Mouse (Mus musculus) lung, embryonic 14.5 days (tissue): Measurements from ENCODE around the gene A230050P20Rik. TPM values are rescaled to one million over a fixed set of nuclear protein-coding genes. Genes with fewer than 3 reads are reported as not detected.

Experiments used
- ATAC-seq: fragments of 200-750 bp; cut with Nextera tagmentation; 2 replicates; pipeline ENCODE4 v1.8.0; 2017; ENCODE audit warnings: mild to moderate bottlenecking, moderate TSS enrichment, moderate library complexity; ENCODE audit not compliant: insufficient read depth
- DNase-seq: peaks from one replicate; pipeline ENCODE4 v3.0.0-alpha.2; 2015
- H3K27ac ChIP-seq: fragments of 300-500 bp; sonication (generic); 2 replicates; pipeline ENCODE4 v1.5.1; 2014; ENCODE audit warnings: low read depth, mild to moderate bottlenecking, moderate library complexity
- H3K27me3 ChIP-seq: fragments of 300-500 bp; sonication (generic); 2 replicates; pipeline ENCODE4 v1.6.1; 2014; ENCODE audit warnings: low read length, control low read depth; ENCODE audit not compliant: insufficient read depth
- H3K36me3 ChIP-seq: fragments of 300-500 bp; sonication (generic); 2 replicates; pipeline ENCODE4 v1.6.1; 2014; ENCODE audit warnings: control low read depth; ENCODE audit not compliant: insufficient read depth
- H3K4me1 ChIP-seq: fragments of 300-500 bp; sonication (generic); 2 replicates; pipeline ENCODE4 v1.6.1; 2014; ENCODE audit warnings: antibody characterized with exemption, control low read depth; ENCODE audit not compliant: insufficient read depth
- H3K4me2 ChIP-seq: fragments of 300-500 bp; sonication (generic); 2 replicates; pipeline ENCODE4 v1.6.1; 2014; ENCODE audit warnings: mild to moderate bottlenecking
- H3K4me3 ChIP-seq: fragments of 300-500 bp; sonication (generic); 2 replicates; pipeline ENCODE4 v1.5.1; 2014; ENCODE audit warnings: low read depth, low read length
- H3K9ac ChIP-seq: fragments of 300-500 bp; sonication (generic); 2 replicates; pipeline ENCODE4 v1.6.1; 2014
- H3K9me3 ChIP-seq: fragments of 300-500 bp; sonication (generic); 2 replicates; pipeline ENCODE4 v1.6.1; 2016; ENCODE audit warnings: low read depth, low read length, control low read depth
- CTCF ChIP-seq: IDR thresholded peaks from 2 replicates; pipeline ENCODE4 v1.5.1; 2016; ENCODE audit warnings: antibody characterized with exemption, low read depth
- WGBS: fragments of 180-500 bp; shearing (Covaris S2); extraction: QIAGEN DNeasy Blood & Tissue Kit; methylation state at CpG from one replicate; pipeline ENCODE4 v1.1.7; 2014; 5-methylcytosine and 5-hydroxymethylcytosine counted together
- microRNA-seq: library from miRNA; unstranded; fragments of <30 nt; microRNA quantifications from one replicate; pipeline ENCODE4, GENCODE M21; 2016; ENCODE audit warnings: borderline number of aligned reads
- polyA plus RNA-seq: library from polyadenylated mRNA; unstranded; fragments of >200 nt; fragmentation: Nextera tagmentation; extraction: Ambion mirVana; gene quantifications from 2 replicates; pipeline ENCODE4 v1.2.1, GENCODE M21; 2014

The A230050P20Rik gene
- polyA plus RNA-seq, 1 experiment from 2014 or later: 9.4 TPM

- WGBS: 4% methylated on average over 38 of the region's 39 CpGs
- ATAC-seq (peak; percentile 64), DNase-seq (no peak)
- Histone ChIP-seq H3K4me2 (peak overlapping the region; percentile 97), H3K27ac (peak overlapping the region; percentile 63), H3K27me3 (no peaks in the 10 kb centered on the region), H3K9ac (peak overlapping the region; percentile 94), H3K36me3 (peaks cover 40% of the 10 kb centered on the region), H3K4me3 (peak overlapping the region; percentile 100), H3K4me1 (no peaks in the 10 kb centered on the region), H3K9me3 (no peaks in the 10 kb centered on the region)
- no peak for TF ChIP-seq CTCF
Observed at GRCm38 (mm10) chr9:20897736-20898510, 29.5 kb downstream of the A230050P20Rik start.

GRCm38 (mm10) chr9:20898511-20899073 is 30.1 kb downstream of the A230050P20Rik start, which contains the start of gene Eif3g:
Gene Eif3g, minus strand, starts transcription at chr9:20898623.
- Histone ChIP-seq H3K4me1 (no peaks in the 10 kb centered on the region), H3K27ac (peak within 1 kb of the TSS; percentile 63), H3K36me3 (peaks cover 34% of the 10 kb centered on the region), H3K9ac (peak within 1 kb of the TSS; percentile 94), H3K4me3 (peak within 1 kb of the TSS; percentile 100), H3K27me3 (no peaks in the 10 kb centered on the region), H3K9me3 (no peaks in the 10 kb centered on the region), H3K4me2 (peak within 1 kb of the TSS; percentile 97)
- whole genome bisulfite sequencing: 5% methylated on average over 34 of the region's 34 CpGs
- TF ChIP-seq CTCF: peak; percentile 95
- ATAC-seq (peak; percentile 81), DNase-seq (peak; percentile 94)

GRCm38 (mm10) chr9:20901466-20902173 is 33.2 kb downstream of the A230050P20Rik start:
- DNase-seq (peak; percentile 81), ATAC-seq (0 out of 2 replicates have a peak, but pooled peaks have one; percentile 10)
- no peaks in the 10 kb centered on the region for H3K9me3 ChIP-seq
- no peak overlapping the region for H3K4me3 ChIP-seq
- H3K9ac ChIP-seq: no peak overlapping the region
- TF ChIP-seq CTCF: peak; percentile 73
- H3K36me3 ChIP-seq: peaks cover 20% of the 10 kb centered on the region
- 10% methylated on average over 13 of the region's 13 CpGs for WGBS
- H3K27me3 ChIP-seq: no peaks in the 10 kb centered on the region
- no peaks in the 10 kb centered on the region for H3K4me1 ChIP-seq
- H3K4me2 ChIP-seq: no peak overlapping the region
- H3K27ac ChIP-seq: no peak overlapping the region

GRCm38 (mm10) chr9:20902174-20902491 is 33.7 kb downstream of the A230050P20Rik start:
- Histone ChIP-seq H3K4me3 (no peak overlapping the region), H3K27ac (no peak overlapping the region), H3K9me3 (no peaks in the 10 kb centered on the region), H3K9ac (no peak overlapping the region), H3K4me2 (no peak overlapping the region), H3K4me1 (no peaks in the 10 kb centered on the region), H3K27me3 (no peaks in the 10 kb centered on the region), H3K36me3 (peaks cover 22% of the 10 kb centered on the region)
- 0 out of 2 replicates have a peak, but pooled peaks have one; percentile 7 for ATAC-seq
- 11% methylated on average over 6 of the region's 6 CpGs for WGBS
- DNase-seq: peak; percentile 53
- TF ChIP-seq CTCF: no peak

GRCm38 (mm10) chr9:20909948-20910347 is 41.5 kb downstream of the A230050P20Rik start:
- H3K9ac ChIP-seq: no peak overlapping the region
- WGBS: 87% methylated on average over 9 of the region's 9 CpGs

GRCm38 (mm10) chr9:20916160-20916559 is 47.7 kb downstream of the A230050P20Rik start:
- no peak for ATAC-seq
- Histone ChIP-seq H3K4me2 (no peak overlapping the region), H3K9me3 (no peaks in the 10 kb centered on the region), H3K4me1 (no peaks in the 10 kb centered on the region), H3K4me3 (no peak overlapping the region), H3K36me3 (peaks cover 100% of the 10 kb centered on the region), H3K27ac (no peak overlapping the region), H3K27me3 (no peaks in the 10 kb centered on the region), H3K9ac (no peak overlapping the region)
- 75% methylated on average over 4 of the region's 4 CpGs for WGBS
- TF ChIP-seq CTCF: peak; percentile 43
- peak; percentile 57 for DNase-seq

More at GRCm38 (mm10) chr9:20909948-20910347, 41.5 kb downstream of the A230050P20Rik start:
- ATAC-seq (no peak), DNase-seq (no peak)
- no peaks in the 10 kb centered on the region for H3K9me3 ChIP-seq
- H3K27me3 ChIP-seq: no peaks in the 10 kb centered on the region
- no peaks in the 10 kb centered on the region for H3K4me1 ChIP-seq
- H3K4me3 ChIP-seq: no peak overlapping the region
- no peak overlapping the region for H3K27ac ChIP-seq
- no peak for TF ChIP-seq CTCF
- H3K4me2 ChIP-seq: no peak overlapping the region
- peaks cover 100% of the 10 kb centered on the region for H3K36me3 ChIP-seq

- H3K9me3 ChIP-seq: no peaks in the 10 kb centered on the region
- no peaks in the 10 kb centered on the region for H3K27me3 ChIP-seq
- WGBS: 92% methylated on average over 3 of the region's 3 CpGs
- no peak overlapping the region for H3K27ac ChIP-seq
- DNase-seq (no peak), ATAC-seq (no peak)
- TF ChIP-seq CTCF: no peak
- H3K36me3 ChIP-seq: peaks cover 100% of the 10 kb centered on the region
- no peaks in the 10 kb centered on the region for H3K4me1 ChIP-seq
- H3K9ac ChIP-seq: no peak overlapping the region
- H3K4me3 ChIP-seq: no peak overlapping the region
- H3K4me2 ChIP-seq: no peak overlapping the region
Observed at GRCm38 (mm10) chr9:20923258-20923657, 54.8 kb downstream of the A230050P20Rik start.

Small RNAs within 50 kb of the gene (microRNA-seq; reads per million reads assigned to microRNA genes)
- gene Mir7081: not detected

Other genes starting within 250 kb of the A230050P20Rik start
- 370 and 372 TPM in 2 replicates for gene Ubl5, start 225.8 kb upstream of the A230050P20Rik start, polyA plus RNA-seq
- gene Fbxl12, start 223.9 kb upstream of the A230050P20Rik start, polyA plus RNA-seq: 13.1 and 15.0 TPM in 2 replicates
- gene Pin1, start 216.5 kb upstream of the A230050P20Rik start, polyA plus RNA-seq: 53.6 and 58.6 TPM in 2 replicates
- 1.2 and 1.7 TPM in 2 replicates for gene Olfm2, start 122.3 kb upstream of the A230050P20Rik start, polyA plus RNA-seq
- 0.22 and 0.26 TPM in 2 replicates for gene Col5a3, start 53.6 kb upstream of the A230050P20Rik start, polyA plus RNA-seq
- not detected in 2 replicates for gene Rdh8, start 50.1 kb upstream of the A230050P20Rik start, polyA plus RNA-seq
- gene Angptl6, start 11.1 kb downstream of the A230050P20Rik start, polyA plus RNA-seq: 1.9 and 2.9 TPM in 2 replicates
- 77.3 and 83.6 TPM in 2 replicates for gene Ppan, start 19.5 kb downstream of the A230050P20Rik start, polyA plus RNA-seq
- 295 and 296 TPM in 2 replicates for gene Eif3g, start 30.0 kb downstream of the A230050P20Rik start, polyA plus RNA-seq
- gene Dnmt1, start 91.2 kb downstream of the A230050P20Rik start, polyA plus RNA-seq: 77.0 and 82.1 TPM in 2 replicates
- gene S1pr2, start 108.1 kb downstream of the A230050P20Rik start, polyA plus RNA-seq: 58.0 and 62.3 TPM in 2 replicates
- gene Mrpl4, start 134.1 kb downstream of the A230050P20Rik start, polyA plus RNA-seq: 156 and 166 TPM in 2 replicates
- 33.6 and 41.5 TPM in 2 replicates for gene Icam1, start 147.3 kb downstream of the A230050P20Rik start, polyA plus RNA-seq
- 1.5 TPM in 2 replicates for gene Icam4, start 160.7 kb downstream of the A230050P20Rik start, polyA plus RNA-seq
- 0.09 and 0.31 TPM in 2 replicates for gene Icam5, start 163.4 kb downstream of the A230050P20Rik start, polyA plus RNA-seq
- gene Zglp1, start 198.5 kb downstream of the A230050P20Rik start, polyA plus RNA-seq: 1.4 TPM in 1 of 2 replicates, not detected in the other
- 0.22 and 0.78 TPM in 2 replicates for gene Gm49373, start 204.5 kb downstream of the A230050P20Rik start, polyA plus RNA-seq
- 59.4 and 66.1 TPM in 2 replicates for gene Fdx1l, start 205.0 kb downstream of the A230050P20Rik start, polyA plus RNA-seq
- 2.3 and 3.0 TPM in 2 replicates for gene Gm38431, start 223.4 kb downstream of the A230050P20Rik start, polyA plus RNA-seq
- gene Raver1, start 223.4 kb downstream of the A230050P20Rik start, polyA plus RNA-seq: 106 and 113 TPM in 2 replicates